Mouse (Mus musculus) MEL (cell line): ENCODE measurements at regions not wholly inside any gene's neighbourhood (a gene's known extent, or its start where the extent isn't known, plus 50 kb on each side); places are given as distances from the start of the nearest gene placed in this dataset.

ENCODE experiments used
- DNase-seq: peaks from one replicate; pipeline ENCODE4 v3.0.0; 2011; ENCODE audit warnings: low read depth, low spot score
- H3K27ac ChIP-seq: 2 replicates; pipeline ENCODE4 v1.5.1; 2012; ENCODE audit warnings: low read depth, mild to moderate bottlenecking, control low read depth, low read length, moderate library complexity; ENCODE audit not compliant: control insufficient read depth
- H3K27me3 ChIP-seq, 2 experiments: fragments of 150-350 bp in 1 of 2; sonication (generic) in 1 of 2; 2 replicates each; pipeline ENCODE4 v1.6.1; 2012; ENCODE audit warnings: low read length in 2 of 2, mild to moderate bottlenecking in 2 of 2, improper control_type of control experiment in 1 of 2, moderate library complexity in 1 of 2; ENCODE audit not compliant: insufficient read depth in 2 of 2, control insufficient read depth in 1 of 2
- H3K36me3 ChIP-seq, 2 experiments: 2 replicates each; pipeline ENCODE4 v1.6.1; 2012 to 2014; ENCODE audit warnings: low read length in 2 of 2, improper control_type of control experiment in 1 of 2, inconsistent platforms in 1 of 2, mild to moderate bottlenecking in 1 of 2; ENCODE audit not compliant: insufficient read depth in 2 of 2, control insufficient read depth in 1 of 2
- H3K4me1 ChIP-seq, 2 experiments: fragments of 150-350 bp in 1 of 2; sonication (generic) in 1 of 2; 2 replicates each; pipeline ENCODE4 v1.6.1; 2012; ENCODE audit warnings: low read length in 2 of 2, improper control_type of control experiment in 1 of 2, mild to moderate bottlenecking in 1 of 2; ENCODE audit not compliant: insufficient read depth in 2 of 2, control insufficient read depth in 1 of 2
- H3K4me3 ChIP-seq, 2 experiments: fragments of 150-350 bp in 1 of 2; sonication (generic) in 1 of 2; 2 replicates each; pipeline ENCODE4 v1.5.1; 2012; ENCODE audit warnings: low read depth in 2 of 2, low read length in 2 of 2, mild to moderate bottlenecking in 2 of 2, moderate library complexity in 2 of 2, control low read depth in 1 of 2, improper control_type of control experiment in 1 of 2; ENCODE audit not compliant: control insufficient read depth in 1 of 2, insufficient read depth in 1 of 2
- H3K79me2 ChIP-seq: 2 replicates; pipeline ENCODE4 v1.6.1; 2012; ENCODE audit warnings: mild to moderate bottlenecking, low read length, moderate library complexity; ENCODE audit not compliant: control insufficient read depth, poor library complexity, insufficient read depth
- H3K9ac ChIP-seq: 2 replicates; pipeline ENCODE4 v1.6.1; 2012; ENCODE audit warnings: low read depth, mild to moderate bottlenecking, control low read depth, low read length, moderate library complexity; ENCODE audit not compliant: control insufficient read depth, poor library complexity, severe bottlenecking
- H3K9me3 ChIP-seq: fragments of 150-350 bp; sonication (generic); replicated peaks from 2 replicates; pipeline ENCODE4 v1.6.1; 2012; ENCODE audit warnings: mild to moderate bottlenecking, low read length, improper control_type of control experiment, moderate library complexity; ENCODE audit not compliant: insufficient read depth
- CHD1 ChIP-seq: IDR thresholded peaks from 2 replicates; pipeline ENCODE4 v1.6.1; 2012; ENCODE audit warnings: low read depth, mild to moderate bottlenecking, inconsistent platforms, low read length, improper control_type of control experiment
- CHD2 ChIP-seq: IDR thresholded peaks from 2 replicates; pipeline ENCODE4 v1.6.1; 2011; ENCODE audit warnings: low read length, improper control_type of control experiment
- CTCF ChIP-seq, 3 experiments: IDR thresholded peaks in 2 of 3; conservative IDR thresholded peaks in 1 of 3; 2 replicates each; pipeline ENCODE4 v1.5.1; 2011 to 2012; ENCODE audit warnings: low read length in 3 of 3, low read depth in 2 of 3, mild to moderate bottlenecking in 2 of 3, improper control_type of control experiment in 1 of 3, inconsistent platforms in 1 of 3, mixed read lengths in 1 of 3, moderate library complexity in 1 of 3; ENCODE audit not compliant: control insufficient read depth in 1 of 3, insufficient read depth in 1 of 3, poor library complexity in 1 of 3, severe bottlenecking in 1 of 3
- E2F4 ChIP-seq: IDR thresholded peaks from 2 replicates; pipeline ENCODE4 v1.6.1; 2011; ENCODE audit warnings: low read depth, low read length, improper control_type of control experiment, borderline replicate concordance
- ELF1 ChIP-seq: IDR thresholded peaks from 2 replicates; pipeline ENCODE4 v1.6.1; 2014; ENCODE audit warnings: low read depth, mild to moderate bottlenecking, inconsistent platforms, low read length, improper control_type of control experiment, moderate library complexity
- ETS1 ChIP-seq: IDR thresholded peaks from 2 replicates; pipeline ENCODE4 v1.6.1; 2012; ENCODE audit warnings: low read depth, mild to moderate bottlenecking, inconsistent platforms, low read length, improper control_type of control experiment, moderate library complexity
- GABPA ChIP-seq: IDR thresholded peaks from 2 replicates; pipeline ENCODE4 v1.6.1; 2012; ENCODE audit warnings: low read depth, mild to moderate bottlenecking, inconsistent platforms, low read length, improper control_type of control experiment, moderate library complexity
- GATA1 ChIP-seq: IDR thresholded peaks from 2 replicates; pipeline ENCODE4 v1.6.1; 2011; ENCODE audit warnings: low read depth, low read length, improper control_type of control experiment
- KAT2A ChIP-seq: conservative IDR thresholded peaks from 2 replicates; pipeline ENCODE4 v1.6.1; 2012; ENCODE audit warnings: low read depth, low read length, improper control_type of control experiment, inconsistent platforms
- MAFK ChIP-seq: IDR thresholded peaks from 2 replicates; pipeline ENCODE4 v1.6.1; 2011; ENCODE audit warnings: low read depth, mild to moderate bottlenecking, low read length, improper control_type of control experiment, borderline replicate concordance
- MAX ChIP-seq: IDR thresholded peaks from 2 replicates; pipeline ENCODE4 v1.6.1; 2011; ENCODE audit warnings: low read length, improper control_type of control experiment
- MXI1 ChIP-seq: IDR thresholded peaks from 2 replicates; pipeline ENCODE4 v1.6.1; 2011; ENCODE audit warnings: mild to moderate bottlenecking, low read depth, low read length, improper control_type of control experiment
- RAD21 ChIP-seq: IDR thresholded peaks from 2 replicates; pipeline ENCODE4 v1.6.1; 2011; ENCODE audit warnings: mild to moderate bottlenecking, low read depth, low read length, improper control_type of control experiment
- TCF12 ChIP-seq: IDR thresholded peaks from 2 replicates; pipeline ENCODE4 v1.6.1; 2014; ENCODE audit warnings: low read depth, mild to moderate bottlenecking, inconsistent platforms, low read length, improper control_type of control experiment, moderate library complexity
- USF1 ChIP-seq: IDR thresholded peaks from 2 replicates; pipeline ENCODE4 v1.6.1; 2014; ENCODE audit warnings: low read depth, mild to moderate bottlenecking, inconsistent platforms, low read length, improper control_type of control experiment, moderate library complexity
- ZKSCAN1 ChIP-seq: IDR thresholded peaks from 2 replicates; pipeline ENCODE4 v1.6.1; 2012; ENCODE audit warnings: low read depth, mild to moderate bottlenecking, inconsistent platforms, low read length, improper control_type of control experiment, moderate library complexity
- ZMIZ1 ChIP-seq: IDR thresholded peaks from 2 replicates; pipeline ENCODE4 v1.6.1; 2012; ENCODE audit warnings: low read depth, mild to moderate bottlenecking, inconsistent platforms, low read length, improper control_type of control experiment, moderate library complexity
- ZNF384 ChIP-seq: IDR thresholded peaks from 2 replicates; pipeline ENCODE4 v1.6.1; 2012; ENCODE audit warnings: low read depth, mild to moderate bottlenecking, inconsistent platforms, low read length, improper control_type of control experiment

DNA sequence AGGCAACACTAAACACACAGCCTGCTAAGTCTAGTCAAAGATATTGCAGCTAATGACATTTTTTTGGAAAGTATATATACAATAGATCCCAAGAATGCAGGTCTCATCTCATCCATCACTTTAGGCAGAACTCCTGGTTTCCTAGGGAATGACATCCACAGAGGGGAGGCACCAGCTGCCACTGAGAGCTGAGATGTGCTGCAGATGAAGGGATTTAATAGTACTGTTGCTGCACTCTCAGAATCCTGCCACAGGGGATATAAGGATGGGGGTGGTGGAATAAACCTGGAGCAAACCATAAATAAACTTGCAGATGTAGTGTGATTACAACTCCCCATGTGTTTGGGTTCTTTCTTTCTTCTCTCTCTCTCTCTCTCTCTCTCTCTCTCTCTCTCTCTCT is 158.4 kb upstream of the Rai2 start:
- Histone ChIP-seq H3K4me1 (no peaks in the 10 kb centered on the region), H3K4me3 (no peak overlapping the region), H3K79me2 (no peaks in the 10 kb centered on the region), H3K9me3 (no peaks in the 10 kb centered on the region), H3K27ac (no peak overlapping the region), H3K27me3 (no peaks in the 10 kb centered on the region), H3K36me3 (no peaks in the 10 kb centered on the region), H3K9ac (no peak overlapping the region)
- DNase-seq: no peak
- no peak for TF ChIP-seq GABPA

DNA sequence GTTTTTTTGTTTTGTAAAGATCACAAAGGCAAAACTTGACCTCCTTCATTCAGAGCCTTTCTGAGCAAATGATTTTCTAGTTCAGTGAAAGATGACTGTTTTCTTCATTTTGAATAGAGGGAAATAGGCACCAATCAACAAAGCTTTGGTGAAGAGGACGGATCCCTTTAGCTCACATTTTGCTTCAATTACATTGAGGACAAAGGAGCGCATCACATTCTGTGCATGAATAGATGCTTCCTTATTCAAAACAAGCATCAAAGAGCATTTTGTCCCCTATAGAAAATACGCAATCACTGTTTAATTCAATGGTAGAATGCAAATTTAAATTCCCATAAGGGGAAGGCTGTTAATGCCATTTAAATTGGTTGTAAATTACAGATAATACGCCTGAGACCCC is 150.4 kb upstream of the Rai2 start:
- H3K27me3 ChIP-seq: no peaks in the 10 kb centered on the region
- no peaks in the 10 kb centered on the region for H3K9me3 ChIP-seq
- no peak overlapping the region for H3K9ac ChIP-seq
- DNase-seq: no peak
- no peaks in the 10 kb centered on the region for H3K4me1 ChIP-seq
- H3K4me3 ChIP-seq: no peak overlapping the region
- TF ChIP-seq MXI1 (no peak), ZNF384 (no peak), CHD2 (no peak), USF1 (no peak), KAT2A (no peak), ZMIZ1 (no peak), MAFK (no peak), ELF1 (no peak), RAD21 (no peak)
- H3K27ac ChIP-seq: no peak overlapping the region
- no peaks in the 10 kb centered on the region for H3K79me2 ChIP-seq
- H3K36me3 ChIP-seq: no peaks in the 10 kb centered on the region

- Histone ChIP-seq H3K79me2 (no peaks in the 10 kb centered on the region), H3K27ac (no peak overlapping the region), H3K9ac (no peak overlapping the region), H3K36me3 (no peaks in the 10 kb centered on the region), H3K27me3 (no peaks in the 10 kb centered on the region), H3K4me1 (no peaks in the 10 kb centered on the region), H3K9me3 (no peaks in the 10 kb centered on the region), H3K4me3 (peak overlapping the region in 1 of 2 experiments; percentile 20; a peak in 2 of 4 replicates)
- TF ChIP-seq MAX: no peak
- TF ChIP-seq KAT2A: no peak
- no peak for TF ChIP-seq TCF12
- TF ChIP-seq GATA1: no peak
- no peak for TF ChIP-seq CTCF (IDR thresholded peaks at IDR 0.05 in 2 of 3, conservative IDR thresholded peaks at IDR 0.05 in 1 of 3; ENCODE audit: control insufficient read depth in 1 of 3, insufficient read depth in 1 of 3, low read depth in 2 of 3, low read length in 3 of 3, poor library complexity in 1 of 3, severe bottlenecking in 1 of 3)
- TF ChIP-seq CHD1: no peak
- no peak for TF ChIP-seq E2F4
- TF ChIP-seq ETS1: no peak
- TF ChIP-seq ZKSCAN1: no peak
- DNase-seq: no peak
Measured at GRCm38 (mm10) chrX:161582019-161582659, 134.7 kb upstream of the Rai2 start.
